ENCODE assay signal across 27 mouse cellular contexts in genomic region chr13:118193951-118194696, GRCm38 (mm10).
"Had no signal": no experiment of that assay in that cellular context is flagged by ENCODE, and none has a peak within 500 bp of the region (broad histone marks: within the 10 kb centered on the region; RNA-seq: fewer than 3 reads in every experiment).

No protein-coding gene starts in this region.

- ATAC-seq: hindbrain, embryonic 16.5 days; inflammation-experienced regulatory T-cells, adult 6 months; liver, embryonic 12.5 days had no signal

- H3K27me3 ChIP-seq: heart, embryonic 12.5 days; hindbrain, embryonic 12.5 days; kidney, embryonic 15.5 days; limb, embryonic 12.5 days; liver, embryonic 12.5 days; liver, embryonic 15.5 days had no signal

- H3K9me3 ChIP-seq: heart, embryonic 10.5 days; heart, embryonic 12.5 days; hindbrain, embryonic 10.5 days; hindbrain, embryonic 12.5 days; kidney, embryonic 15.5 days; limb, embryonic 10.5 days; limb, embryonic 12.5 days; liver, embryonic 12.5 days; liver, embryonic 15.5 days had no signal

- H3K36me3 ChIP-seq: heart, embryonic 10.5 days; heart, embryonic 12.5 days; hindbrain, embryonic 10.5 days; hindbrain, embryonic 12.5 days; kidney, embryonic 15.5 days; limb, embryonic 10.5 days; limb, embryonic 12.5 days; liver, embryonic 12.5 days; liver, embryonic 15.5 days had no signal

- H3K27ac ChIP-seq: gastrocnemius, adult 2 months; heart, adult 2 months; heart, embryonic 10.5 days; hindbrain, embryonic 10.5 days; hindbrain, embryonic 12.5 days; hindbrain, embryonic 14.5 days; kidney, embryonic 15.5 days; kidney, postnatal 0 days; limb, embryonic 10.5 days; limb, embryonic 12.5 days; liver, embryonic 12.5 days; liver, embryonic 15.5 days had no signal

- H3K4me1 ChIP-seq: heart, embryonic 10.5 days; heart, embryonic 12.5 days; hindbrain, embryonic 10.5 days; hindbrain, embryonic 12.5 days; kidney, embryonic 15.5 days; limb, embryonic 10.5 days; limb, embryonic 12.5 days; liver, embryonic 12.5 days; liver, embryonic 15.5 days had no signal

- DNase-seq: gastrocnemius, adult 2 months; gastrocnemius, postnatal 10 days; gastrocnemius, postnatal 36 days; heart, adult 11 months; heart, adult 2 months; heart, postnatal 10 days; heart, postnatal 4 days; kidney, adult 11 months; kidney, adult 2 months; kidney, adult 9 months; kidney, postnatal 14 days; kidney, postnatal 36 days; layer of hippocampus, adult 9-11 months; layer of hippocampus, postnatal 36 days had no signal

- H3K4me2 ChIP-seq: heart, embryonic 12.5 days; hindbrain, embryonic 12.5 days; hindbrain, embryonic 14.5 days; kidney, embryonic 15.5 days; limb, embryonic 12.5 days; liver, embryonic 12.5 days; liver, embryonic 15.5 days had no signal

- H3K9ac ChIP-seq: heart, embryonic 12.5 days; hindbrain, embryonic 12.5 days; hindbrain, embryonic 14.5 days; kidney, embryonic 15.5 days; limb, embryonic 12.5 days; liver, embryonic 12.5 days; liver, embryonic 15.5 days had no signal

- H3K4me3 ChIP-seq: gastrocnemius, adult 2 months; heart, adult 2 months; heart, embryonic 10.5 days; heart, embryonic 12.5 days; hindbrain, embryonic 10.5 days; hindbrain, embryonic 12.5 days; kidney, embryonic 15.5 days; limb, embryonic 10.5 days; limb, embryonic 12.5 days; liver, embryonic 12.5 days; liver, embryonic 15.5 days had no signal
